Mouse (Mus musculus) liver, embryonic 14.5 days (tissue): Measurements from ENCODE around the gene Txnl4b. TPM values are rescaled to one million over a fixed set of nuclear protein-coding genes. Genes with fewer than 3 reads are reported as not detected.

Experiments
- ATAC-seq: fragments of 200-750 bp; cut with Nextera tagmentation; 2 replicates; pipeline ENCODE4 v1.8.0; 2017; ENCODE audit warnings: moderate number of reproducible peaks, mild to moderate bottlenecking, moderate library complexity; ENCODE audit not compliant: insufficient read depth
- DNase-seq, 3 experiments: peaks; one replicate each; pipeline ENCODE4 v3.0.0-alpha.2; 2012 to 2013; ENCODE audit warnings: low read depth in 3 of 3, low spot score in 3 of 3
- H3K27ac ChIP-seq: fragments of 300-500 bp; sonication (generic); 2 replicates; pipeline ENCODE4 v1.5.1; 2014; ENCODE audit warnings: moderate library complexity, mild to moderate bottlenecking, control low read depth, inconsistent platforms
- H3K27me3 ChIP-seq: fragments of 300-500 bp; sonication (generic); 2 replicates; pipeline ENCODE4 v1.6.1; 2014; ENCODE audit warnings: mild to moderate bottlenecking, low read length, moderate library complexity; ENCODE audit not compliant: control insufficient read depth, insufficient read depth
- H3K36me3 ChIP-seq: fragments of 300-500 bp; sonication (generic); replicated peaks from 2 replicates; pipeline ENCODE4 v1.6.1; 2014; ENCODE audit warnings: low read depth; ENCODE audit not compliant: control insufficient read depth, insufficient read depth
- H3K4me1 ChIP-seq, 2 experiments: fragments of 200-500 bp in 1 of 2; fragments of 300-500 bp in 1 of 2; sonication (generic) in 1 of 2; replicated peaks; 2 replicates each; pipeline ENCODE4 v1.6.1; 2012 to 2014; ENCODE audit warnings: antibody characterized with exemption in 1 of 2, inconsistent platforms in 1 of 2, low read length in 1 of 2; ENCODE audit not compliant: control insufficient read depth in 2 of 2, insufficient read depth in 2 of 2
- H3K4me2 ChIP-seq: fragments of 300-500 bp; sonication (generic); 2 replicates; pipeline ENCODE4 v1.6.1; 2014; ENCODE audit warnings: low read depth, mild to moderate bottlenecking, control low read depth, moderate library complexity
- H3K4me3 ChIP-seq, 2 experiments: fragments of 200-500 bp in 1 of 2; fragments of 300-500 bp in 1 of 2; sonication (generic) in 1 of 2; 2 replicates each; pipeline ENCODE4 v1.5.1; 2012 to 2014; ENCODE audit warnings: low read depth in 2 of 2, low read length in 2 of 2, mild to moderate bottlenecking in 2 of 2, control low read depth in 1 of 2, inconsistent platforms in 1 of 2, moderate library complexity in 1 of 2; ENCODE audit not compliant: insufficient read depth in 1 of 2
- H3K9ac ChIP-seq: fragments of 300-500 bp; sonication (generic); replicated peaks from 2 replicates; pipeline ENCODE4 v1.6.1; 2014; ENCODE audit warnings: mild to moderate bottlenecking, control low read depth, moderate library complexity
- H3K9me3 ChIP-seq: fragments of 300-500 bp; sonication (generic); 2 replicates; pipeline ENCODE4 v1.6.1; 2016; ENCODE audit warnings: low read length, mixed read lengths; ENCODE audit not compliant: control insufficient read depth
- CTCF ChIP-seq: IDR thresholded peaks from 2 replicates; pipeline ENCODE4 v1.5.1; 2016; ENCODE audit warnings: antibody characterized with exemption, low read depth, control low read depth
- EP300 ChIP-seq: IDR thresholded peaks from 2 replicates; pipeline ENCODE4 v1.6.1; 2016; ENCODE audit warnings: antibody characterized with exemption, low read depth
- WGBS: fragments of 180-500 bp; shearing (Covaris S2); extraction: QIAGEN DNeasy Blood & Tissue Kit; methylation state at CpG from one replicate; pipeline ENCODE4 v1.1.7; 2014; ENCODE audit not compliant: insufficient replicate concordance; 5-methylcytosine and 5-hydroxymethylcytosine counted together
- polyA plus RNA-seq, 2 experiments: library from polyadenylated mRNA; depleted of rRNA in 1 of 2; stranded (reverse) in 1 of 2; unstranded in 1 of 2; fragments of >200 nt; fragmentation: Nextera tagmentation in 1 of 2; extraction: Ambion mirVana in 1 of 2; gene quantifications; 2 replicates each; pipeline versions ENCODE4 v1.2.1 to v1.2.3; 2012 to 2014

Gene Txnl4b
- polyA plus RNA-seq, 2 experiments, result 2.2 to 12.8 TPM

GRCm38 (mm10) chr8:109571139-109571538 is 5.4 kb downstream of the Txnl4b start:
- no peaks in the 10 kb centered on the region for H3K27me3 ChIP-seq
- TF ChIP-seq CTCF (no peak), EP300 (no peak)
- no peak overlapping the region for H3K27ac ChIP-seq
- ATAC-seq, result no peak
- no peak for DNase-seq
- H3K4me2 ChIP-seq, result no peak overlapping the region
- H3K9me3 ChIP-seq, result no peaks in the 10 kb centered on the region
- peaks cover 7 to 9% of the 10 kb centered on the region in 2 experiments for H3K4me1 ChIP-seq
- no peak overlapping the region for H3K4me3 ChIP-seq
- no peaks in the 10 kb centered on the region for H3K36me3 ChIP-seq
- WGBS, result 77% methylated on average over 12 of the region's 12 CpGs
- no peak overlapping the region for H3K9ac ChIP-seq

DNA sequence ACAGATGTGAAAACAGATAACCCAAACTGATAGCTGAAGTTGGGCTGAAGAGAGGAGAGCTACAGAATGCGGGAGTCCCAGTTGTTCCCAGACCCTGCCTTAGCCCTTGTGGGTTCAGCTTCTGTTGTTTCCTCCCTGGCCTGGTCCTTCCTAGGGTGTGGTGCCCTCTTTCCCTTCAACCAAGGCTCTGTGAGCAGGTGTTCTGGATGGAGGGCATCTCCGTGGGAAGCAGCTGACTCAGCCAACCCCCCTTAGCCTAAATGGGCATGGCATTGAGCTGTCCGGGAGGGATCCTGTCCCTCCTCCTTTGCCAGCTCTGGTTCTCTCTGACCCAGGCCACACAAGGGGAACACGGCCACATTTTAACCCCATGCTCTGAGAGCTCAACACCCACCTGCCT is 10.6 kb downstream of the Txnl4b start:
- H3K36me3 ChIP-seq, result no peaks in the 10 kb centered on the region
- no peak overlapping the region for H3K4me3 ChIP-seq
- no peaks in the 10 kb centered on the region for H3K27me3 ChIP-seq
- TF ChIP-seq EP300 (no peak), CTCF (no peak)
- H3K9ac ChIP-seq, result no peak overlapping the region
- DNase-seq, result no peak
- H3K9me3 ChIP-seq, result no peaks in the 10 kb centered on the region
- H3K4me1 ChIP-seq, result no peaks in the 10 kb centered on the region; a peak in 1 of 4 replicates
- 60% methylated on average over 4 of the region's 4 CpGs for WGBS
- ATAC-seq, result no peak
- no peak overlapping the region for H3K27ac ChIP-seq
- no peak overlapping the region for H3K4me2 ChIP-seq

DNA sequence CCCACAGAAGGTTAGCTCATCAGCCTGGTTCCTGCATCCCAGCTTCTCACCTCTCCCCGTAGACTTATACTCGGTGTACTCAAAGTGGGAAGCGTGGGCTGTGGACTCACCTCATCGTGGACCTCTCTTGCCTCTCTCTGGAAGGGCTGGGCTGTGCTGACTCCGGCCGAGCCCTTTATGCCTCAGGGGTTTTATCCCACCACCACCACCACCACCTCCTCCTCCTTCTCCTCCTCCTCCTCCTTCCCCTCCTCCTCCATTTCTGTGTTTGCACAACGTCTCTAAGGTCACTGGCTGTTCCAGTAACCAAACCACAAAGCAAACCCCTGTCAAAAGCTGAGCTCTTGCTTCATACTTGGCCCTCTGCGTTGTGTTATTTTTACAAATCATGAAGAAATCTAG is 13.2 kb downstream of the Txnl4b start, which contains the start of gene Hp:
Gene Hp (minus strand): TSS at position 273 of the 402 bp plus-strand sequence.
- Histone ChIP-seq H3K4me2 (no peak within 1 kb of the TSS), H3K9ac (no peak within 1 kb of the TSS), H3K27ac (no peak within 1 kb of the TSS), H3K9me3 (no peaks in the 10 kb centered on the region), H3K4me1 (no peaks in the 10 kb centered on the region; a peak in 1 of 4 replicates), H3K36me3 (no peaks in the 10 kb centered on the region), H3K27me3 (no peaks in the 10 kb centered on the region), H3K4me3 (no peak within 1 kb of the TSS; a peak in 1 of 4 replicates)
- TF ChIP-seq CTCF (no peak), EP300 (no peak)
- no peak for ATAC-seq
- peak in 1 of 3 experiments; percentile 28 for DNase-seq
- 38% methylated on average over 8 of the region's 8 CpGs for WGBS

- DNase-seq (no peak), ATAC-seq (no peak)
- Histone ChIP-seq H3K9ac (no peak overlapping the region), H3K9me3 (no peaks in the 10 kb centered on the region), H3K27ac (no peak overlapping the region), H3K36me3 (no peaks in the 10 kb centered on the region), H3K4me2 (no peak overlapping the region), H3K4me1 (peaks cover 0 to 4% of the 10 kb centered on the region in 2 experiments; a peak in 2 of 4 replicates), H3K27me3 (no peaks in the 10 kb centered on the region), H3K4me3 (no peak overlapping the region)
- WGBS, result 62% methylated on average over 4 of the region's 4 CpGs
- no peak for TF ChIP-seq EP300
- TF ChIP-seq CTCF, result no peak
Observed at GRCm38 (mm10) chr8:109584293-109584692, 18.6 kb downstream of the Txnl4b start.

DNA sequence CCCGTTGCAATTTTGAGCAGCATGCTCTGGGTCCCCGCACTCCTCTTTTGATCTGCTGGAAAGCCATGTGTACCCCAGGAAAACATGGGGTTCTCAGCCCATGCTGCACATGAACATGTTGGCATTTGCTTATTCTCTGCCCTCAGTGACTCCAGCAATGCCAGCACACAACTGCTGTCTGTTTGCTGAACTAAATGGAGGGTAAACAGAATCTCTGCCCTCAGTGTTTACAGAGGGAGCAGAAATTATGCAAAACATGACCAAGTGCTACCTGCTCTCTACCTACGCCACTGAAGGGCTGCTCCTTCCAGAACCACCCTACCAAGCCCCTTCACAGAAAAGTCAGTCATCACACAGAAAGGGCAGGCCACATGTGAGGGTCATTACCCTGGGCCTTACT is 19.1 kb downstream of the Txnl4b start:
- DNase-seq, result no peak
- peaks cover 0 to 4% of the 10 kb centered on the region in 2 experiments; a peak in 2 of 4 replicates for H3K4me1 ChIP-seq
- H3K4me2 ChIP-seq, result no peak overlapping the region
- no peak overlapping the region for H3K4me3 ChIP-seq
- no peak for TF ChIP-seq CTCF
- TF ChIP-seq EP300, result no peak
- no peak for ATAC-seq
- no peaks in the 10 kb centered on the region for H3K27me3 ChIP-seq
- no peaks in the 10 kb centered on the region for H3K36me3 ChIP-seq
- WGBS, result 67% methylated on average over 3 of the region's 3 CpGs
- no peaks in the 10 kb centered on the region for H3K9me3 ChIP-seq
- no peak overlapping the region for H3K27ac ChIP-seq
- no peak overlapping the region for H3K9ac ChIP-seq
